Mouse (Mus musculus) midbrain, embryonic 16.5 days (tissue): Measurements from ENCODE around the gene Neo1. TPM values are rescaled to one million over a fixed set of nuclear protein-coding genes. Genes with fewer than 3 reads are reported as not detected.
A peak's percentile ranks its signal among the peaks of the same experiment; 100 is the strongest.

Experiments
- ATAC-seq: fragments of 200-750 bp; cut with Nextera tagmentation; 2 replicates; pipeline ENCODE4 v1.8.0; 2017; ENCODE audit warnings: moderate TSS enrichment
- H3K27ac ChIP-seq: fragments of 300-500 bp; sonication (generic); 2 replicates; pipeline ENCODE4 v1.5.1; 2014; ENCODE audit warnings: mild to moderate bottlenecking, low read length, mixed read lengths
- H3K27me3 ChIP-seq: fragments of 300-500 bp; sonication (generic); 2 replicates; pipeline ENCODE4 v1.6.1; 2014; ENCODE audit warnings: low read depth, low read length, mixed read lengths; ENCODE audit not compliant: control insufficient read depth, insufficient read depth
- H3K36me3 ChIP-seq: fragments of 300-500 bp; sonication (generic); 2 replicates; pipeline ENCODE4 v1.6.1; 2014; ENCODE audit warnings: mild to moderate bottlenecking, low read length, moderate library complexity, mixed read lengths; ENCODE audit not compliant: control insufficient read depth, insufficient read depth
- H3K4me1 ChIP-seq: fragments of 300-500 bp; sonication (generic); 2 replicates; pipeline ENCODE4 v1.6.1; 2014; ENCODE audit warnings: mild to moderate bottlenecking, low read length, mixed read lengths; ENCODE audit not compliant: control insufficient read depth, insufficient read depth
- H3K4me2 ChIP-seq: fragments of 300-500 bp; sonication (generic); 2 replicates; pipeline ENCODE4 v1.6.1; 2014; ENCODE audit warnings: mild to moderate bottlenecking, low read length, mixed read lengths
- H3K4me3 ChIP-seq: fragments of 300-500 bp; sonication (generic); 2 replicates; pipeline ENCODE4 v1.5.1; 2014; ENCODE audit warnings: low read depth, mild to moderate bottlenecking, low read length, moderate library complexity, mixed read lengths
- H3K9ac ChIP-seq: fragments of 300-500 bp; sonication (generic); 2 replicates; pipeline ENCODE4 v1.6.1; 2014; ENCODE audit warnings: low read depth, low read length, mixed read lengths
- H3K9me3 ChIP-seq: fragments of 300-500 bp; sonication (generic); replicated peaks from 2 replicates; pipeline ENCODE4 v1.6.1; 2014; ENCODE audit warnings: mild to moderate bottlenecking, low read length, mixed read lengths; ENCODE audit not compliant: control insufficient read depth, poor library complexity, severe bottlenecking
- WGBS: fragments of 180-500 bp; shearing (Covaris S2); extraction: QIAGEN DNeasy Blood & Tissue Kit; methylation state at CpG from one replicate; pipeline ENCODE4 v1.1.7; 2014; 5-methylcytosine and 5-hydroxymethylcytosine counted together
- polyA plus RNA-seq: library from polyadenylated mRNA; unstranded; fragments of >200 nt; fragmentation: Nextera tagmentation; extraction: Ambion mirVana; gene quantifications from 2 replicates; pipeline ENCODE4 v1.2.1, GENCODE M21; 2015

Gene Neo1
- polyA plus RNA-seq, 1 experiment from 2014 or later = 48.6 TPM

- no peak for ATAC-seq
- H3K27me3 ChIP-seq = no peaks in the 10 kb centered on the region
- peaks cover 7% of the 10 kb centered on the region; the same call in 1 of the 2 replicates for H3K4me1 ChIP-seq
- no peak overlapping the region for H3K9ac ChIP-seq
- H3K9me3 ChIP-seq = no peaks in the 10 kb centered on the region
- 0 out of 2 replicates have a peak, but pooled peaks cover 3% of the 10 kb centered on the region for H3K36me3 ChIP-seq
- no peak overlapping the region for H3K4me3 ChIP-seq
- WGBS = 19% methylated on average over 13 of the region's 13 CpGs
- H3K27ac ChIP-seq = no peak overlapping the region
- no peak overlapping the region for H3K4me2 ChIP-seq
Observed at GRCm38 (mm10) chr9:58849576-58850315, 186.5 kb downstream of the Neo1 start.

- no peak overlapping the region for H3K9ac ChIP-seq
- peaks cover 7% of the 10 kb centered on the region; the same call in 1 of the 2 replicates for H3K4me1 ChIP-seq
- no peak overlapping the region for H3K27ac ChIP-seq
- no peaks in the 10 kb centered on the region for H3K27me3 ChIP-seq
- H3K4me2 ChIP-seq = no peak overlapping the region
- no peaks in the 10 kb centered on the region for H3K9me3 ChIP-seq
- 0 out of 2 replicates have a peak, but pooled peaks cover 4% of the 10 kb centered on the region for H3K36me3 ChIP-seq
- 70% methylated on average over 7 of the region's 7 CpGs for WGBS
- no peak overlapping the region for H3K4me3 ChIP-seq
- 0 out of 2 replicates have a peak, but pooled peaks have one; percentile 27 for ATAC-seq
Observed at GRCm38 (mm10) chr9:58847676-58848075, 188.6 kb downstream of the Neo1 start.

DNA sequence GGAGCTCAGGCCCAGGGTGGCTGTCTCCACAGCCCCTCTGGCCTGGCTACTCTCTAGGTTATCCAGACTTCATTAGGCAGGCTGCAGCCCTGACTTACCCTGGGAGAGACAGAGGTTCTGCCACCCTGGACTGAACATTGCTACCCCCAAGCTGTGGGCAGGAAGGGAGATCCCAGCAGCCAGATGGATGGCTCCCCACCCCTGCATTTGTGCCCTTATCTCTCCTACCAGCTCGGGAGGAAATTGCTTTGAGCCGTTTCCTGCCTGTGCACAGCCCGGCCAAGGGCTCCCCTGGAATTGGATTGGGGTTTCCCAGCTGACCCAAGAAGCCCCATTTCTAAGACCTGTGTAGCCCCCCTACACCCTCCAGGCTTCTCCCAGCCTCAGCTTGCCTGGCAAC, 189.2 kb downstream of the Neo1 start:
- H3K27ac ChIP-seq = no peak overlapping the region
- no peak overlapping the region for H3K9ac ChIP-seq
- H3K36me3 ChIP-seq = 0 out of 2 replicates have a peak, but pooled peaks cover 4% of the 10 kb centered on the region
- H3K4me1 ChIP-seq = peaks cover 7% of the 10 kb centered on the region; the same call in 1 of the 2 replicates
- no peaks in the 10 kb centered on the region for H3K27me3 ChIP-seq
- no peak for ATAC-seq
- WGBS = 79% methylated on average over 3 of the region's 3 CpGs
- no peak overlapping the region for H3K4me3 ChIP-seq
- H3K9me3 ChIP-seq = no peaks in the 10 kb centered on the region
- no peak overlapping the region for H3K4me2 ChIP-seq

DNA sequence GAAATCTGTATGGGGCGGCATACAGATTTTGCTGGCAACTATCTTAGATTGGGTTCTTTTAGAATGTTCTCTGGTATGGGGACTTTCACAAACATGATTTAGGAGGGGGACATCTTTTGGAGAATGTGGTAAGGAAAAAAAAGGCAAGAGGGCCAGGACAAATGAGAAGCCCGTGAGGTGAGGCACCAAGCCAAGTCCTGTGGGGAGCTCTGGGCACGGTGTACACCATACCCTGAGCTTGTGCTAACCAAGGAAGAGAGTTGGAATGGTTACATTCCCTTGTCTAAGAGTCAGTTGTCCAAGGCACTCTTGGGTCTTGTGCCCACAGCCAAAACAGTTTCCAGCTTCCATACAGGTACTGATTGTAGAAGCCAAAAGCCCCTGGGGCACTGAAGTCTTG, 191.6 kb downstream of the Neo1 start:
- 0 out of 2 replicates have a peak, but pooled peaks cover 4% of the 10 kb centered on the region for H3K36me3 ChIP-seq
- 92% methylated on average over 3 of the region's 3 CpGs for WGBS
- peaks cover 3% of the 10 kb centered on the region; the same call in 1 of the 2 replicates for H3K4me1 ChIP-seq
- H3K27ac ChIP-seq = no peak overlapping the region
- H3K4me2 ChIP-seq = no peak overlapping the region
- H3K9ac ChIP-seq = no peak overlapping the region
- no peak for ATAC-seq
- no peaks in the 10 kb centered on the region for H3K9me3 ChIP-seq
- H3K27me3 ChIP-seq = no peaks in the 10 kb centered on the region
- H3K4me3 ChIP-seq = no peak overlapping the region

DNA sequence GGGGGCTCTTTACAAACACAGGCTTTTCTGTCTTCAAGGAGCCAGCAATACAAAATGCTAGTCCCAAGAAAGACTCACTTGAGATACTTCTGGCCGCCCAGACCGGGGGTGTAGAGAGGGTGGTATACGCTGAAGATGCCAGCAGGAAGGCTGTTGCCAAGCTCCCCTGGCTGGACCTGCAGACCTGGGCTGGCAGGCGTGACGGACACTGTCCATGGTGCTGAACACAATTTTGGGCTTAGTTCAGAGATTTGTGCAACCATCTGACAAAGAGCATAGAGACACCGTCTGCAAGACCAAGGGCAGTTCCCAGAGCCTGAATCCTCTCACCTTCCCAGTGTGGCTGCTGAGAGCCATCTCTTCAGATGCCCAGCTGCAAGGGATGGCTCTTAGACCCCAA, 194.6 kb downstream of the Neo1 start:
- H3K27me3 ChIP-seq = no peaks in the 10 kb centered on the region
- H3K36me3 ChIP-seq = 0 out of 2 replicates have a peak, but pooled peaks cover 4% of the 10 kb centered on the region
- H3K4me2 ChIP-seq = no peak overlapping the region
- no peak overlapping the region for H3K9ac ChIP-seq
- no peaks in the 10 kb centered on the region for H3K9me3 ChIP-seq
- H3K4me3 ChIP-seq = no peak overlapping the region
- 24% methylated on average over 6 of the region's 6 CpGs for WGBS
- H3K27ac ChIP-seq = no peak overlapping the region
- H3K4me1 ChIP-seq = 0 out of 2 replicates have a peak, but pooled peaks cover 2% of the 10 kb centered on the region
- no peak for ATAC-seq

- Histone ChIP-seq H3K36me3 (no peaks in the 10 kb centered on the region), H3K4me2 (no peak overlapping the region), H3K27ac (no peak overlapping the region), H3K9ac (no peak overlapping the region), H3K4me1 (0 out of 2 replicates have a peak, but pooled peaks cover 5% of the 10 kb centered on the region), H3K4me3 (no peak overlapping the region), H3K9me3 (no peaks in the 10 kb centered on the region), H3K27me3 (no peaks in the 10 kb centered on the region)
- WGBS = 73% methylated on average over 5 of the region's 5 CpGs
- no peak for ATAC-seq
Observed at GRCm38 (mm10) chr9:58838504-58838903, 197.7 kb downstream of the Neo1 start.

DNA sequence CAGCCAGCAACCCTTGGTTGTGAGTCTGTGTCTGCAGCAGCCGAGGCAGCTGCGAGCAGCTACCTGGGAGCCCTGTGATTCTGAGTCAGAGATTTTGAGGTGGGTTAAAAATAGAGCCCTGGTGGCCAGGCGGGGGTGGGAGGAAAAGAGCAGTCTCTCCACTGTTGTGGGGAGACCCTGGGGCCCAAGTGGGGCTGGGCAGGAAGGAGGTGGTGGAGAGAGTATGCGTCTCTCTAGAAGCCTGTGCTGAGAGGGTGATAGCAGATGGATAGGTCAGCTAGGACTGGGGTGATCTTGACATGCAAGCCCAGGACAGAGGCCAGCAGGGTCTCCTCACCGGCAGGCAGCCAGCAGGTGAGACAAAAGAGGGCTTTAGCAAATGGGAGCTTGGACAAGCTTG, 199.1 kb downstream of the Neo1 start:
- ATAC-seq = no peak
- Histone ChIP-seq H3K4me2 (no peak overlapping the region), H3K4me1 (peaks cover 8% of the 10 kb centered on the region; the same call in 1 of the 2 replicates), H3K4me3 (no peak overlapping the region), H3K9me3 (no peaks in the 10 kb centered on the region), H3K9ac (no peak overlapping the region), H3K27me3 (no peaks in the 10 kb centered on the region), H3K36me3 (no peaks in the 10 kb centered on the region), H3K27ac (no peak overlapping the region)
- WGBS = 63% methylated on average over 5 of the region's 5 CpGs

GRCm38 (mm10) chr9:58832939-58833338, 203.3 kb downstream of the Neo1 start:
- Histone ChIP-seq H3K9ac (no peak overlapping the region), H3K27ac (no peak overlapping the region), H3K36me3 (no peaks in the 10 kb centered on the region), H3K27me3 (no peaks in the 10 kb centered on the region), H3K9me3 (no peaks in the 10 kb centered on the region), H3K4me1 (peaks cover 19% of the 10 kb centered on the region; the same call in 1 of the 2 replicates), H3K4me2 (no peak overlapping the region), H3K4me3 (no peak overlapping the region)
- no peak for ATAC-seq
- WGBS = 86% methylated on average over 3 of the region's 3 CpGs

GRCm38 (mm10) chr9:58829627-58830026, 206.6 kb downstream of the Neo1 start:
- no peak overlapping the region for H3K27ac ChIP-seq
- no peak for ATAC-seq

More at GRCm38 (mm10) chr9:58829627-58830026, 206.6 kb downstream of the Neo1 start:
- Histone ChIP-seq H3K9me3 (no peaks in the 10 kb centered on the region), H3K9ac (no peak overlapping the region), H3K27me3 (no peaks in the 10 kb centered on the region), H3K4me3 (no peak overlapping the region), H3K4me1 (peaks cover 45% of the 10 kb centered on the region), H3K36me3 (no peaks in the 10 kb centered on the region), H3K4me2 (no peak overlapping the region)
- WGBS = 46% methylated on average over 4 of the region's 4 CpGs
